Mouse (Mus musculus) CH12.LX (cell line): ENCODE data around the gene Ltb.

Source experiments
- CTCF ChIP-seq, 2 experiments: IDR thresholded peaks in 1 of 2; conservative IDR thresholded peaks in 1 of 2; 2 replicates each; pipeline ENCODE4 v1.5.1; 2011 to 2012; ENCODE audit warnings: low read depth in 2 of 2, low read length in 2 of 2, improper control_type of control experiment in 1 of 2, inconsistent platforms in 1 of 2, mild to moderate bottlenecking in 1 of 2, moderate library complexity in 1 of 2
- EP300 ChIP-seq: IDR thresholded peaks from 2 replicates; pipeline ENCODE4 v1.6.1; 2011; ENCODE audit warnings: low read length, improper control_type of control experiment
- GABPA ChIP-seq: IDR thresholded peaks from 2 replicates; pipeline ENCODE4 v1.6.1; 2012; ENCODE audit warnings: low read depth, low read length, improper control_type of control experiment, inconsistent platforms; ENCODE audit not compliant: insufficient replicate concordance
- JUND ChIP-seq: conservative IDR thresholded peaks from 2 replicates; pipeline ENCODE4 v1.6.1; 2011; ENCODE audit warnings: low read depth, low read length, improper control_type of control experiment
- MAFK ChIP-seq: IDR thresholded peaks from 2 replicates; pipeline ENCODE4 v1.6.1; 2011; ENCODE audit warnings: low read length, improper control_type of control experiment; ENCODE audit not compliant: insufficient replicate concordance
- NRF1 ChIP-seq: IDR thresholded peaks from 2 replicates; pipeline ENCODE4 v1.6.1; 2014; ENCODE audit warnings: low read depth, mild to moderate bottlenecking, inconsistent platforms, low read length, improper control_type of control experiment, moderate library complexity
- POLR2A ChIP-seq: IDR thresholded peaks from 2 replicates; pipeline ENCODE4 v1.6.1; 2011; ENCODE audit warnings: low read depth, mild to moderate bottlenecking, improper control_type of control experiment, low read length
- RCOR1 ChIP-seq: conservative IDR thresholded peaks from 2 replicates; pipeline ENCODE4 v1.6.1; 2012; ENCODE audit warnings: low read depth, mild to moderate bottlenecking, inconsistent platforms, low read length, improper control_type of control experiment
- TCF12 ChIP-seq: IDR thresholded peaks from 2 replicates; pipeline ENCODE4 v1.6.1; 2014; ENCODE audit warnings: low read depth, mild to moderate bottlenecking, inconsistent platforms, low read length, improper control_type of control experiment
- ZC3H11A ChIP-seq: IDR thresholded peaks from 2 replicates; pipeline ENCODE4 v1.6.1; 2012; ENCODE audit warnings: low read depth, mild to moderate bottlenecking, inconsistent platforms, low read length, improper control_type of control experiment
- ZNF384 ChIP-seq: IDR thresholded peaks from 2 replicates; pipeline ENCODE4 v1.6.1; 2012; ENCODE audit warnings: low read depth, low read length, improper control_type of control experiment, inconsistent platforms

DNA sequence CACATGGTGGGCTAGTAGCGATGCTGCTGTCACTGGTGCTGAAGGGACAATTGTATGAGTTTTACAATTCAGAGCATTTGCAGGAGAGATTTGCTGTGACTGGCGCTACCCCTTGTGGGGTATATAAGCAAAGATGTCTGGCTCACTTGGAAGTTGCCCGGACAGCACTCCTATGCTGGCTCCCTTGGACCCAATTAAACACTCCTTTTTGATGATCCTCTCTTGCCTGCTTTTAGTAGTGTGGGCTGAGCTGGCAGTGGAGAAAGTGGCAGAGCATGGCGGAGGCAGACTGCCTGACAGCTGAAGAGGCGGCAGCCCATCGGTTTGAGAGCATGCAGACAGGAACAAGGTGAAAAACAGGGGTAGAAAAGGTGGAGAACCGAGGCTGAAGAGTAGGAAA is 26.4 kb upstream of the Ltb start:
- no peak for TF ChIP-seq POLR2A
- TF ChIP-seq CTCF (conservative IDR thresholded peaks at IDR 0.05 in 1 of 2, IDR thresholded peaks at IDR 0.05 in 1 of 2; ENCODE audit: low read depth in 2 of 2, low read length in 2 of 2): no peak
- no peak for TF ChIP-seq EP300
- no peak for TF ChIP-seq RCOR1
- no peak for TF ChIP-seq GABPA
- TF ChIP-seq NRF1: no peak
- no peak for TF ChIP-seq JUND
- TF ChIP-seq MAFK: no peak
- no peak for TF ChIP-seq ZC3H11A
- TF ChIP-seq TCF12: no peak
- no peak for TF ChIP-seq ZNF384
